Mouse (Mus musculus) forebrain, embryonic 15.5 days (tissue): ENCODE data around the gene Ttc5. TPM values are rescaled to one million over a fixed set of nuclear protein-coding genes. Genes with fewer than 3 reads are reported as not detected.
A peak's percentile ranks its signal among the peaks of the same experiment; 100 is the strongest.
"Not testable (repeated sequence)": the region's sequence is repeated elsewhere in the genome, so short reads cannot be mapped to it uniquely, and the experiment has no call there.

Experiments
- ATAC-seq: fragments of 200-750 bp; cut with Nextera tagmentation; replicated peaks from 2 replicates; pipeline ENCODE4 v1.8.0; 2017; ENCODE audit warnings: mild to moderate bottlenecking, moderate TSS enrichment, moderate library complexity
- H3K27ac ChIP-seq: fragments of 300-500 bp; sonication (generic); replicated peaks from 2 replicates; pipeline ENCODE4 v1.5.1; 2015; ENCODE audit warnings: mild to moderate bottlenecking, inconsistent platforms
- H3K27me3 ChIP-seq: fragments of 300-500 bp; sonication (generic); 2 replicates; pipeline ENCODE4 v1.6.1; 2015; ENCODE audit warnings: inconsistent platforms
- H3K36me3 ChIP-seq: fragments of 300-500 bp; sonication (generic); 2 replicates; pipeline ENCODE4 v1.6.1; 2015; ENCODE audit warnings: mild to moderate bottlenecking, inconsistent platforms
- H3K4me1 ChIP-seq: fragments of 300-500 bp; sonication (generic); 2 replicates; pipeline ENCODE4 v1.6.1; 2015; ENCODE audit warnings: inconsistent platforms
- H3K4me2 ChIP-seq: fragments of 300-500 bp; sonication (generic); replicated peaks from 2 replicates; pipeline ENCODE4 v1.6.1; 2015; ENCODE audit warnings: mild to moderate bottlenecking, inconsistent platforms
- H3K4me3 ChIP-seq: fragments of 300-500 bp; sonication (generic); 2 replicates; pipeline ENCODE4 v1.5.1; 2015; ENCODE audit warnings: mild to moderate bottlenecking, inconsistent platforms
- H3K9ac ChIP-seq: fragments of 300-500 bp; sonication (generic); replicated peaks from 2 replicates; pipeline ENCODE4 v1.6.1; 2015; ENCODE audit warnings: mild to moderate bottlenecking, inconsistent platforms
- H3K9me3 ChIP-seq: fragments of 300-500 bp; sonication (generic); 2 replicates; pipeline ENCODE4 v1.6.1; 2016; ENCODE audit warnings: inconsistent platforms
- WGBS: fragments of 180-500 bp; shearing (Covaris S2); methylation state at CpG from one replicate; pipeline ENCODE4 v1.1.7; 2015; ENCODE audit warnings: mixed read lengths; 5-methylcytosine and 5-hydroxymethylcytosine counted together
- polyA plus RNA-seq: library from polyadenylated mRNA; unstranded; fragments of >200 nt; fragmentation: Nextera tagmentation; extraction: Ambion mirVana; gene quantifications from 2 replicates; pipeline ENCODE4 v1.2.1, GENCODE M21; 2015

Gene Ttc5
- polyA plus RNA-seq, result 122 and 130 TPM in 2 replicates

- Histone ChIP-seq H3K27me3 (no peaks in the 10 kb centered on the region), H3K4me2 (peak within 1 kb of the TSS; percentile 49), H3K9ac (peak within 1 kb of the TSS; percentile 82), H3K9me3 (0 out of 2 replicates have a peak, but pooled peaks cover 3% of the 10 kb centered on the region), H3K4me3 (peak within 1 kb of the TSS; percentile 93), H3K27ac (peak within 1 kb of the TSS; percentile 91), H3K4me1 (peaks cover 16% of the 10 kb centered on the region), H3K36me3 (peaks cover 14% of the 10 kb centered on the region)
- under 1% methylated on average over 21 of the region's 21 CpGs for WGBS
- ATAC-seq, result peak; percentile 96
Measured at GRCm38 (mm10) chr14:50785251-50785637, at the start of gene Ttc5. Ttc5 (minus strand) TSS chr14:50785519.

- Histone ChIP-seq H3K36me3 (no peaks in the 10 kb centered on the region), H3K9me3 (no peaks in the 10 kb centered on the region), H3K27ac (no peak overlapping the region), H3K4me2 (no peak overlapping the region), H3K4me3 (no peak overlapping the region), H3K27me3 (no peaks in the 10 kb centered on the region), H3K4me1 (no peaks in the 10 kb centered on the region), H3K9ac (no peak overlapping the region)
- ATAC-seq, result no peak
- WGBS, result 61% methylated on average over 2 of the region's 2 CpGs
Measured at GRCm38 (mm10) chr14:50834435-50834834, 49.1 kb upstream of the Ttc5 start.

DNA sequence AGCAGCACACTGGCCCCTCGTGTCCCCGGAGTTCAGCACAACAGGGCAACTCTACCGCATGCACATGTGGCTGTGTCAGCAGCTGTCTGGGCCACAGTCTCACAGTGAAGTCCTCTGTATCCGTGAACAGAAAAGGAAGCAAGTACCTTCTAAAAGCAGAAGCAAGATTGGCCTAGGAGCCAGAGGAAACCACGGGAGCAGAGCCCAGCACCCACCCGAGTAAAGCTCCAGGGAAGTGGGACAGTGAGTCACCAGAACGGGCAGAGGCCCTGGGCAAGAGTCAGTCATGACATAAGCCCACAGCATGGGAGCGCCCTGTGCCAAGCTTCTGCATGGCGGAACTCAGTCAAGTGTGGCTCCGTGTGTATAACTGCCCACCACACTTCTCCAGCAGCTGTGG, 48.6 kb upstream of the Ttc5 start:
- Histone ChIP-seq H3K4me1 (no peaks in the 10 kb centered on the region), H3K27me3 (no peaks in the 10 kb centered on the region), H3K27ac (no peak overlapping the region), H3K9me3 (no peaks in the 10 kb centered on the region), H3K4me3 (no peak overlapping the region), H3K36me3 (no peaks in the 10 kb centered on the region), H3K9ac (no peak overlapping the region), H3K4me2 (no peak overlapping the region)
- no peak for ATAC-seq
- 81% methylated on average over 10 of the region's 10 CpGs for WGBS

GRCm38 (mm10) chr14:50829878-50830277, 44.6 kb upstream of the Ttc5 start:
- Histone ChIP-seq H3K9ac (no peak overlapping the region), H3K27ac (no peak overlapping the region), H3K4me1 (no peaks in the 10 kb centered on the region), H3K4me2 (no peak overlapping the region), H3K9me3 (no peaks in the 10 kb centered on the region), H3K27me3 (no peaks in the 10 kb centered on the region), H3K36me3 (no peaks in the 10 kb centered on the region), H3K4me3 (no peak overlapping the region)
- no peak for ATAC-seq
- WGBS, result 87% methylated on average over 3 of the region's 3 CpGs

- no peaks in the 10 kb centered on the region for H3K4me1 ChIP-seq
- no peak for ATAC-seq
- H3K9me3 ChIP-seq, result no peaks in the 10 kb centered on the region
- no peaks in the 10 kb centered on the region for H3K27me3 ChIP-seq
- H3K9ac ChIP-seq, result no peak overlapping the region
- H3K27ac ChIP-seq, result no peak overlapping the region
- H3K4me2 ChIP-seq, result no peak overlapping the region
- H3K4me3 ChIP-seq, result no peak overlapping the region
- WGBS, result 82% methylated on average over 4 of the region's 4 CpGs
- peaks cover 20% of the 10 kb centered on the region; the same call in 1 of the 2 replicates for H3K36me3 ChIP-seq
Measured at GRCm38 (mm10) chr14:50826579-50826978, 41.3 kb upstream of the Ttc5 start.

DNA sequence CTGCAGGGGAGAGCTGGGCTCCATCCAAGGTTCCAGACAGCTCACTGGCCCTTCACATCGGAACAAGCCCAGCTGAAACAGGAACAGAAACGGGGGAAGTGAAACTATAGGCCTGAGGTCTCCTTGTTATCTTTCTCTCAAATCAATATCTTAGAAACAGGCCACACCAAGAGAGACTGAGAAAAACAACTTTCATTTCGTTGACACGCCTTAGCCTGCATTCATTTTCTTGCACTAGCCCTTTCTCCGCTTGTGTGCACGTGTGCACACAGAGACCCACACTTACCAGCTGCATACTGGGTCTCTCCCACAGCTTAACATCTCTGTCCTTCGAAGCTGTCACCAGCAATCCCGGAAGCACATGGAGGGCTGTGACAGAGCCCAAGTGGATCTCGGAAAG, 38.9 kb upstream of the Ttc5 start:
- H3K27ac ChIP-seq, result no peak overlapping the region
- H3K36me3 ChIP-seq, result peaks cover 43% of the 10 kb centered on the region
- no peaks in the 10 kb centered on the region for H3K27me3 ChIP-seq
- H3K9ac ChIP-seq, result no peak overlapping the region
- no peaks in the 10 kb centered on the region for H3K4me1 ChIP-seq
- H3K4me2 ChIP-seq, result no peak overlapping the region
- WGBS, result 87% methylated on average over 9 of the region's 9 CpGs
- no peak for ATAC-seq
- no peak overlapping the region for H3K4me3 ChIP-seq
- H3K9me3 ChIP-seq, result no peaks in the 10 kb centered on the region

- no peaks in the 10 kb centered on the region for H3K4me1 ChIP-seq
- peaks cover 49% of the 10 kb centered on the region for H3K36me3 ChIP-seq
- no peak overlapping the region for H3K27ac ChIP-seq
- no peak overlapping the region for H3K9ac ChIP-seq
- no peaks in the 10 kb centered on the region for H3K9me3 ChIP-seq
- H3K4me3 ChIP-seq, result no peak overlapping the region
- 76% methylated on average over 2 of the region's 2 CpGs for WGBS
- no peak for ATAC-seq
- no peak overlapping the region for H3K4me2 ChIP-seq
- H3K27me3 ChIP-seq, result no peaks in the 10 kb centered on the region
Measured at GRCm38 (mm10) chr14:50823240-50823639, 37.9 kb upstream of the Ttc5 start.

DNA sequence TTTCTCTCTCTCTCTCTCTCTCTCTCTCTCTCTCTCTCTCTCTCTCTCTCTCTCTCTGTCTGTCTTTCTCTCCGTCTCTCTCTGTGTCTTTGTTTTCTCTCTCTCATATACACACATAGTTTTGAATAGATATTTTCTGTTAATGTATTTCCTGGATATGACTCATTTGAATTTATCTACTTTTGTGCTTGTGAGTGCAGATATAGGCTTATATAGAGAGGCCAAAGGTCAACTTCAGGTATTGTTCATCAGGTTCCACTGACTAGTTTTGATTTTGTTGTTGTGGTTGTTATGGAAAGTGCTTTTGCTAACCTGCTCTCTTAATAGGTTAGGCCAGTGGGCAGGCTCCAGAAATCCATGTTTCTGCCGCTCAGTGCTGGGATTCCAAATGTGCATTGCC, 27.7 kb upstream of the Ttc5 start:
- Histone ChIP-seq H3K9ac (no peak overlapping the region), H3K4me1 (peaks cover 5% of the 10 kb centered on the region), H3K4me2 (no peak overlapping the region), H3K36me3 (peaks cover 37% of the 10 kb centered on the region), H3K27me3 (no peaks in the 10 kb centered on the region), H3K4me3 (no peak overlapping the region), H3K9me3 (no peaks in the 10 kb centered on the region), H3K27ac (no peak overlapping the region)
- 92% methylated on average over 2 of the region's 2 CpGs for WGBS
- ATAC-seq, result no peak

- no peaks in the 10 kb centered on the region for H3K27me3 ChIP-seq
- under 1% methylated on average over 42 of the region's 42 CpGs for WGBS
- peak within 1 kb of the TSS; percentile 96 for H3K27ac ChIP-seq
- H3K4me1 ChIP-seq, result peaks cover 7% of the 10 kb centered on the region
- ATAC-seq, result peak; percentile 99
- peak within 1 kb of the TSS; percentile 88 for H3K9ac ChIP-seq
- peak within 1 kb of the TSS; percentile 64 for H3K4me3 ChIP-seq
- H3K4me2 ChIP-seq, result peak within 1 kb of the TSS; percentile 62
- H3K36me3 ChIP-seq, result peaks cover 8% of the 10 kb centered on the region
- no peaks in the 10 kb centered on the region for H3K9me3 ChIP-seq
Measured at GRCm38 (mm10) chr14:50807487-50808072, 22.3 kb upstream of the Ttc5 start, which contains the start of the genes Ccnb1ip1 and Parp2. Ccnb1ip1 (minus strand) TSS chr14:50807732. Parp2 (plus strand) TSS chr14:50807841.

GRCm38 (mm10) chr14:50806469-50806868, 21.1 kb upstream of the Ttc5 start:
- Histone ChIP-seq H3K4me3 (peak overlapping the region; percentile 64), H3K27ac (peak overlapping the region; percentile 31; the same call in 1 of the 2 replicates)
- whole genome bisulfite sequencing, result 85% methylated on average over 5 of the region's 5 CpGs

GRCm38 (mm10) chr14:50804683-50805082, 19.4 kb upstream of the Ttc5 start:
- WGBS, result 80% methylated on average over 13 of the region's 13 CpGs
- Histone ChIP-seq H3K27me3 (no peaks in the 10 kb centered on the region), H3K27ac (no peak overlapping the region), H3K9ac (no peak overlapping the region), H3K4me3 (no peak overlapping the region), H3K36me3 (no peaks in the 10 kb centered on the region), H3K9me3 (no peaks in the 10 kb centered on the region), H3K4me2 (no peak overlapping the region), H3K4me1 (peaks cover 9% of the 10 kb centered on the region)
- no peak for ATAC-seq

More at GRCm38 (mm10) chr14:50806469-50806868, 21.1 kb upstream of the Ttc5 start:
- not testable (repeated sequence) for H3K4me1 ChIP-seq, H3K36me3 ChIP-seq, H3K27me3 ChIP-seq, H3K9me3 ChIP-seq, ATAC-seq, H3K9ac ChIP-seq
- H3K4me2 ChIP-seq, result peak overlapping the region; percentile 62

DNA sequence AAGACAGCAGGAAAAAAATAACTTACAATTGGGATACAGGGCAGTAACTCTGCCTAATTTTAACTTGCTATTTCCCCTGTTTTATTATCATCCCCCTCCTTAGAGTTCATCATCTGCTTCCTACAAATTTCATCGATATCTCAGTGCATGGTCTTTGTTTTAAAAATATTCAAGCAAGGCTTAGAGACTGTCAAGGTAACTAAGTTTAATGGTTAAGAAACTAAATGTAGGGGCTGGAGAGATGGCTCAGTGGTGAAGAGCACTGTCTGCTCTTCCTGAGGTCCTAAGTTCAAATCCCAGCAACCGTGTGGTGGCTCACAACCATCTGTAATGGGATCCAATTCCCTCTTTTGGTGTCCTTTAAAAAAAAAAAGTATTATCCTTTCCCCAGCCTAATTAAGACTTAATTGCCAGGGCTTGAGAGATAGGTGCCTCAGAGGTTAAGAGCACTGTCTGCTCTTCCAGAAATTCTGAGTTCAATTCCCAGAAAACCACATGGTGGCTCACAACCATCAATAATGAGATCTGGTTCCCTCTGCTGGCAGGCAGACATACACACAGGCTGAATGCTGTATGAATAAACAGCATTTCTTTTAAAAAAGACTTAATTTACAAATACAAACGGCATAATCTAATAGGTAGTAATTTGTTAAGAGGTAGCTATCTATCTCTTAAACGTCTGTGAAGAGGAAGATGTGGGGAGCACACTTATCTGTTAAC, 17.7 kb upstream of the Ttc5 start:
- H3K36me3 ChIP-seq, result no peaks in the 10 kb centered on the region
- H3K9ac ChIP-seq, result no peak overlapping the region
- no peaks in the 10 kb centered on the region for H3K27me3 ChIP-seq
- H3K27ac ChIP-seq, result no peak overlapping the region
- H3K4me3 ChIP-seq, result no peak overlapping the region
- no peak for ATAC-seq
- 63% methylated on average over 4 of the region's 4 CpGs for WGBS
- H3K4me2 ChIP-seq, result no peak overlapping the region
- no peaks in the 10 kb centered on the region for H3K9me3 ChIP-seq
- 0 out of 2 replicates have a peak, but pooled peaks cover 5% of the 10 kb centered on the region for H3K4me1 ChIP-seq
